Mouse (Mus musculus): ENCODE data around the gene Gm26661. TPM values are rescaled to one million over a fixed set of nuclear protein-coding genes. Genes with fewer than 3 reads are reported as not detected.

The Gm26661 gene
- polyA plus RNA-seq, 1 experiment from 2014 or later: not detected

DNA sequence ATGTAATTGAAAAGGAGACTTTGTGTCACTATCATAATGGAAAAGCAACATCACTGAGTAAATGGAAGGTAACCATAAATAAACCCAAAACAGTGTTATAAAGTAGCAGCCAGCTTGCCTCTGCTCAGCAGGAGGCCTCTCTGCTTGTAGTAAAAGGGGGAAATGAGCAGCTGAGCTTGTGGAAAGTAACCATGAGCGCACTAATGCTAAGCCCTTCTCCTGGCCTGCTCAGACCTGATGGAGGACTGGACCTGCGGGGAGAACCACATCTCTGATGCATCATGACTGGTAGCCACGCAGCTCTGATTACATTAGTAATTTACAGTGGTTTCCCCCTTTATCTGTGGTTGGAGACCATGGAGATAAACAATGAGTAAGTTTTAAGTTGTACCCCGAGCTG, 42.1 kb downstream of the Gm26661 start:
- Histone ChIP-seq H3K4me1 (replicated peaks; ENCODE audit: control insufficient read depth, insufficient read depth, low read length) (no peaks in the 10 kb centered on the region), H3K9ac (replicated peaks; ENCODE audit: low read depth, low read length) (no peak overlapping the region), H3K27ac (ENCODE audit: low read length) (no peak overlapping the region), H3K36me3 (ENCODE audit: control insufficient read depth, insufficient read depth) (no peaks in the 10 kb centered on the region), H3K27me3 (replicated peaks; ENCODE audit: control insufficient read depth, insufficient read depth, low read length) (no peaks in the 10 kb centered on the region), H3K4me2 (ENCODE audit: low read length) (no peak overlapping the region), H3K4me3 (replicated peaks; ENCODE audit: low read length) (no peak overlapping the region), H3K9me3 (ENCODE audit: control insufficient read depth, low read length) (no peaks in the 10 kb centered on the region)
- ATAC-seq: no peak
- WGBS: 77% methylated on average over 4 of the region's 4 CpGs

DNA sequence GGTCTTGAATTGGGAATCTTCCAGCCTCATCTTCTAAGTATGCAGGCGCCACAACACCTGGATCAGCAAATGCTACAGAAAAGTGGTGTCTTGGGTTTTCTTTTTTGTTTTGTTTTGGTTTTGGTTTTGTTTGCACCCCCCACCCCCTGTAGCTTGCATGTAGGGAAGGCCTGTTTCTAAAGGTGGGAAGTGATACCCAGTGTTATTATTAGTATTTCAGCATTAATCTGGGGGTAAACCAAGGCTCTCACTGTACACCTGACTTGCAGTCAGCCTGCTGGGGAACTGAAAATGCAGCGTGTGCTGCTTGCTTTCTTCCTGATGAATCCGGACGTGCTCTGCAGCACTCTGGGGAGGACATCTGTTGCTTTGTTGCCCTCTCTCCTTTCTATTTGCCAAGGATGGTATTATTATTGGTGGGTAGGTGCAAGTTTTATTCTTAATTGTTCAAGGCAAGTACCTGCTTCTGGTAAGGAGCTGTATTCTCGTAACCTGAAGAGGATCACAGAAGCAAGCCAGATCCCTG, 47.2 kb downstream of the Gm26661 start:
- Histone ChIP-seq H3K27me3 (replicated peaks; ENCODE audit: control insufficient read depth, insufficient read depth, low read length) (no peaks in the 10 kb centered on the region), H3K36me3 (ENCODE audit: control insufficient read depth, insufficient read depth) (no peaks in the 10 kb centered on the region), H3K4me3 (replicated peaks; ENCODE audit: low read length) (no peak overlapping the region), H3K4me1 (replicated peaks; ENCODE audit: control insufficient read depth, insufficient read depth, low read length) (no peaks in the 10 kb centered on the region), H3K4me2 (ENCODE audit: low read length) (no peak overlapping the region), H3K9ac (replicated peaks; ENCODE audit: low read depth, low read length) (no peak overlapping the region), H3K27ac (ENCODE audit: low read length) (no peak overlapping the region), H3K9me3 (ENCODE audit: control insufficient read depth, low read length) (no peaks in the 10 kb centered on the region)
- ATAC-seq: no peak
- WGBS: 83% methylated on average over 5 of the region's 5 CpGs

DNA sequence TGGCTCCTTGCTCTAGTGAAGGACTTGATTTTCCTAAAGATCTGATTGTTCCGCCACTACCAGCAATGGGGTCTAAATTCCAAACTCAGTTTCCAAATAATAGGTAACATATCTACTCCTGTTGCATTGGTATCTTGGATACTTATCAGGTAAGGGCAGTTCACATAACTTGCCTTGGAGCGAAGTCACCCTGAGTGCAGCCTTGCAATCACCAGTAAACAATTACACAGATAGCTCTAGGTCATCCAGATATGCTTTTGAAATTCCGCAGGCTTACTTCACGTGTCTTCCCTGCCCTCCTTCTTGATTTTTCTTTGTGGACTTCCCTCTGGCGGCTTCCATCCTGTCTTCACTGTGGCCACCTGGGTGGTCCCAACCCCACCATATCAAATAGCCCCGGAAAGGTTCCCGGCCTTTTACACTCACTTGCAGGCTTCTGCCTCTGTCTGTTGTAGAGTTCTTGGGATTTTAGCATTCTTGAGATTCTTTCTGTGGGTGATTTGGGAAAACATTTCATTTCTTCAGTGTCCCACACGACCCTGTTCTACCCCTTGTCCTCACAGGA, 48.6 kb downstream of the Gm26661 start:
- Histone ChIP-seq H3K9me3 (ENCODE audit: control insufficient read depth, low read length) (no peaks in the 10 kb centered on the region), H3K4me3 (replicated peaks; ENCODE audit: low read length) (no peak overlapping the region), H3K9ac (replicated peaks; ENCODE audit: low read depth, low read length) (no peak overlapping the region), H3K4me2 (ENCODE audit: low read length) (no peak overlapping the region), H3K27ac (ENCODE audit: low read length) (no peak overlapping the region), H3K4me1 (replicated peaks; ENCODE audit: control insufficient read depth, insufficient read depth, low read length) (peaks cover 5% of the 10 kb centered on the region), H3K27me3 (replicated peaks; ENCODE audit: control insufficient read depth, insufficient read depth, low read length) (no peaks in the 10 kb centered on the region), H3K36me3 (ENCODE audit: control insufficient read depth, insufficient read depth) (no peaks in the 10 kb centered on the region)
- WGBS: 54% methylated on average over 8 of the region's 8 CpGs
- no peak for ATAC-seq

Other genes starting within 250 kb of the Gm26661 start
- 3.0 and 3.8 TPM in 2 replicates for gene Gm3558, start 223.0 kb upstream of the Gm26661 start, polyA plus RNA-seq (2015; fragmentation: Nextera tagmentation; extraction: Ambion mirVana)
- not detected in 2 replicates for gene Gm10338, start 196.0 kb upstream of the Gm26661 start, polyA plus RNA-seq (2015; fragmentation: Nextera tagmentation; extraction: Ambion mirVana)
- gene Gm10128, start 147.6 kb upstream of the Gm26661 start, polyA plus RNA-seq (2015; fragmentation: Nextera tagmentation; extraction: Ambion mirVana): not detected in 2 replicates
- 10.5 and 16.2 TPM in 2 replicates for gene Flnb, start 26.4 kb downstream of the Gm26661 start, polyA plus RNA-seq (2015; fragmentation: Nextera tagmentation; extraction: Ambion mirVana)
- gene Gm45521, start 165.7 kb downstream of the Gm26661 start, polyA plus RNA-seq (2015; fragmentation: Nextera tagmentation; extraction: Ambion mirVana): 0.44 TPM in 1 of 2 replicates, not detected in the other
- gene Dnase1l3, start 203.0 kb downstream of the Gm26661 start, polyA plus RNA-seq (2015; fragmentation: Nextera tagmentation; extraction: Ambion mirVana): 0.06 and 0.10 TPM in 2 replicates
- 35.9 and 36.7 TPM in 2 replicates for gene Abhd6, start 211.3 kb downstream of the Gm26661 start, polyA plus RNA-seq (2015; fragmentation: Nextera tagmentation; extraction: Ambion mirVana)

Measured in forebrain, embryonic 16.5 days (tissue).